Comparison of ENCODE assay signal across 17 mouse cellular contexts in the genomic region with DNA sequence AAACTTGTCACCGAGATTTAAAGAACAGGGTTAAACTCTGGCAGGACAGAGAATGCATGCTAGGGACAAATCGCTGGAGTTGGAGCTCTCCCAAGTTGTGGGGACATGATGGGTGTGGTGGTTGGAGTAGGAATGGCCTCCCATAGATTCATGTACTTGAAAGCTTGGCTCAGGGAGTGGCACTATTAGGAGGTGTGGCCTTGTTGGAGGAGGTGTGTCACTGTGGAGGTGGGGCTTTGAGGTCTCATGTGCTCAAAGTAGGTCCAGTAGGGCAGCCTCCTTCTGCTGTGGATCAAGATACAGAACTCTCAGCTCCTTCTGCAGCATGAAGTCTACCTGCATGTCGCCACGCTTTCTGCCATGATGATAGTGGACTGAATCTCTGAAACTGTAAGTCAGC. TPM values are rescaled to one million over a fixed set of nuclear protein-coding genes. Genes with fewer than 3 reads are reported as not detected.
"Had no signal": no experiment of that assay in that cellular context is flagged by ENCODE, and none has a peak within 500 bp of the region (broad histone marks: within the 10 kb centered on the region; RNA-seq: fewer than 3 reads in every experiment).

No protein-coding gene starts in this region.

- DNase-seq: cerebellum, adult 9-11 months; cerebellum, postnatal 25 days; cerebellum, postnatal 36 days; embryo, embryonic 11 days; forebrain, postnatal 0 days; gastrocnemius, adult 2 months; gastrocnemius, postnatal 14 days; gastrocnemius, postnatal 25 days; gastrocnemius, postnatal 36 days; heart, adult 11 months; heart, adult 2 months had no signal

RNA-seq across cellular contexts. Expression of a gene that starts 37.3 kb away (rescaled TPM):
- total RNA-seq: common myeloid progenitor, adult 5-6 weeks; forebrain, postnatal 0 days; gastrocnemius, adult 18-20 months; gastrocnemius, adult 2 months; gastrocnemius, adult 8-10 months; gastrocnemius, postnatal 14 days; gastrocnemius, postnatal 25 days; gastrocnemius, postnatal 36 days; gastrocnemius, postnatal 4 days; granulocyte monocyte progenitor cell, adult 5-6 weeks; heart, adult 2 months; heart, adult 8-10 months had no signal

RNA-seq across cellular contexts. Expression of a gene that starts 54.7 kb away (rescaled TPM):
- total RNA-seq: common myeloid progenitor, adult 5-6 weeks; gastrocnemius, adult 18-20 months; gastrocnemius, adult 2 months; gastrocnemius, postnatal 25 days; gastrocnemius, postnatal 36 days; granulocyte monocyte progenitor cell, adult 5-6 weeks; heart, adult 2 months had no signal
